Mouse (Mus musculus) left cerebral cortex, adult 8-10 months (tissue): ENCODE measurements around the gene Cyp2j8. TPM values are rescaled to one million over a fixed set of nuclear protein-coding genes. Genes with fewer than 3 reads are reported as not detected.
A peak's percentile ranks its signal among the peaks of the same experiment; 100 is the strongest.
"Not testable (repeated sequence)": the region's sequence is repeated elsewhere in the genome, so short reads cannot be mapped to it uniquely, and the experiment has no call there.

ENCODE experiments used
- DNase-seq, 2 experiments: peaks; one replicate each; pipeline ENCODE4 v3.0.0; 2022; ENCODE audit warnings: low spot score in 2 of 2
- total RNA-seq, 4 experiments: library from RNA; stranded (reverse); gene quantifications; 2 replicates each; pipeline ENCODE4 v1.2.4; 2022

The Cyp2j8 gene
- total RNA-seq: not detected

GRCm38 (mm10) chr4:96507286-96507685, at the start of gene Cyp2j8:
TSS of gene Cyp2j8 (minus strand) at chr4:96507386.
- DNase-seq: no peak

DNA sequence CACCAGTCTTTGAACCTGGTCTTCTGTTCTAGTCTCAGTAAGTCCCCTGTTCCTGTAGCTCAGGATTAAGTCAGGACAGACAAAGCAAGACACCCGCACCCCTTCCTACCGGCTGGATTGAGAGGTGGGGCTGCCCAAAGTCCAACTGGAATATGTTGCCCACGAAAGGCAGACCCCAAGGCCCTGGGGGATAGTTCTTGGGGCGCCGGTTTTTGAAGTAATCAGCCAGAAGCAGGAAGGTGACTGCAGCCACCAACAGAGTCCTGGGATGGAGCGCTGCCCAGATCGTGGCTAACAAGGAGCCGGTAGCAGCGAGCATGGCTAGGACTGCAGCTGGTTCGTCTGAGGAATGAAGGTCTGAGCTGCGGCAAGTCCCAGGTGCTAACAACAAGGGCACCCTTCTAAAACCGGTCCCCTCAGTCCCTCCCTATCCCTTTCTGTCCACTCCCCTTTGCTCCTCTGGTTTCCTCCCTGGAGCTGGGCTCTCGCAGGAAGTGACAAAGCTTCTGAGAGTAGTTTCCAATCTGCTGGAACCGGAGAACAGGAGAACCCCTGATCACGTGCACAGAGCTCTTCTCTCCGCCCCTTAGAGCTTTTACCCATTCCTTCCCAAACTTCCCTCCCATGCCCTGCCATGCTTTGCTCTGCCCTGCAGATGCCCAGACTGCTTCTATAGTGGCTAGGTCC, 46.1 kb upstream of the Cyp2j8 start, which contains the start of gene Cyp2j6:
Gene Cyp2j6, minus strand, starts transcription at position 529 of the 687 bp plus-strand sequence.
- DNase-seq: peak; percentile 17 to 26

DNA sequence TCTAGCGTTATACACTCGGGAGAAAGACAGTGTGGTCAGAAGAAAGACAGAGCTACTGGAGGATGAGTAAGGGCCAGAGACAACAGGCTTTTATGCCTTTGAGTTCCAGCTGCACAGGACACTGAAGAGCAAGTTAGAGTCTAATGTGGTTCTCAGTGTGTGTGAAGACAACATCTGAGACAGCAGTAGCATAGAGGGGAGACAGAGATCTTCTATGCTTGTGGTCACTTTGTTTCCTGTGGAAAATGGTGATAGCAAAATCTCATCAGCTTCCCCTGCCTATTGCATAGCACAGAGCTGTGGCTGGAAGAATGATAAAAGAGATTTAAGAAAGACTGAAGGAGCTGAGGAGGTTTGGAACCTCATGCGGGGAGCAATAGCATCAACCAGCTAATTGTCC, 44.4 kb upstream of the Cyp2j8 start:
- DNase-seq: no peak

GRCm38 (mm10) chr4:96545976-96546375, 38.8 kb upstream of the Cyp2j8 start:
- peak in 1 of 2 experiments; percentile 56 for DNase-seq

- DNase-seq: no peak
These were observed 18.6 kb upstream of the Cyp2j8 start for GRCm38 (mm10) chr4:96525772-96526171.

- no peak for DNase-seq
These were observed 15.1 kb upstream of the Cyp2j8 start for GRCm38 (mm10) chr4:96522256-96522655.

DNA sequence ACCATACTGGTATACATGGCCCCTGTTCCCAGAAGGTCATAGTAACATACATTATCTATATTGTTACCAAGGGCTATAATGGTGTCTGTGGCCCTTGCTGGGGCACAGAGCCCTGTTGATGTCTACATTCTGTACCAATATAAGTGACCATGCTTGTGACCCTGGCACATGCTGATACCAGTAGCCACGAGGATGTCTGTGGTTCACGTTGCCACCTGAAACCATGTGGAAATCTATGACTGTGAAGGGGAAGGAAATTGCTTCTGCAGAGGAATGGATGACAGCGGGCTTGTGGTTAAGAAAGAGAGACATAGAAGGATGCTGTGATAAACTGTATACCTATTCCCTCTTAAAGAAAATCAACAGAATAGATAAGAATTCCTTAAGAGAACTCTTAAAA, 2.9 kb upstream of the Cyp2j8 start:
- no peak for DNase-seq

DNA sequence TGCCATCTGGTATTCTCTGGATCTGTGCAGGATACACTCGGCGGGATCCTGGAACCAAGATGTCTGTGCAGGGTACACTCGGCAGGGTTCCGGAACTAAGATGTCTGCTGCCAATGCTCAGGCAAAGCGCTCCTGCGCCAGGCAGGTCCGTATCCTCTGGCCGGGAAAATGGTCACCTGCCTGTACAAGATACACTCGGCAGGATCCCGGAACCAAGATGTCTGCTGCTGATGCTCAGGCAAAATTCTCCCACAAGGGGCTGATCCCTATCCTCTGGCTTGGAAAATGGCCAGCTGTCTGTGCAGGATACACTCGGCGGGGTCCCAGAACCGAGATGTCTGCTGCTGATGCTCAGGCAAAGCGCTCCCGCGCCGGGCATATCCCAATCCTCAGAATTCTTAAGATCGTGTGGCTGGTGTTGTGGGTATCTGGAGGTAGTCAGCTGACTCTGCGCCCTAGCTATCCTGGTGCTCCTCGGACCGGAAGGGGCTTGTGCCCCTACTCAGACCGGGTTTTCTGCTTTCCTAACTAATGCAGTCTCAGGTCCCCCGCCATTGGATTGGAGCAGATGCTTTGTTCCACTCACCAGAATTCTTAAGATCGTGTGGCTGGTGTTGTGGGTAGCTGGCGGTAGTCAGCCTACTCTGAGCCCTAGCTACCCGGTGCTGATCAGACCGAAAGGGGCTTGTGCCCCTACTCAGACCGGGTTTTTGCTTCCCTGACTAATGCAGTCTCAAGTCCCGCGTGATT, 43.7 kb downstream of the Cyp2j8 start:
- DNase-seq: not testable (repeated sequence)

Other genes with a start within 250 kb of the Cyp2j8 start
- under 1 TPM; 0.19 to 0.50 (median 0.38) TPM for gene Cyp2j11, start 158.7 kb downstream of the Cyp2j8 start, total RNA-seq
- gene Cyp2j6, start 46.3 kb upstream of the Cyp2j8 start, total RNA-seq: 10 to 100 TPM; 16.0 to 19.5 (median 17.7) TPM
- 10 to 100 TPM; 26.9 to 31.6 (median 30.4) TPM for gene Cyp2j9, start 84.2 kb upstream of the Cyp2j8 start, total RNA-seq
- not detected for gene Cyp2j5, start 156.8 kb upstream of the Cyp2j8 start, total RNA-seq